Mouse (Mus musculus) fibroblast of lung, adult 2 months (primary cell): ENCODE results near the gene Pi4ka.

Experiments used
- DNase-seq: peaks from one replicate; pipeline ENCODE4 v3.0.0-alpha.2; 2011; ENCODE audit warnings: low read depth

Gene Pi4ka

GRCm38 (mm10) chr16:17334574-17334973 lies 71.5 kb downstream of the Pi4ka start:
- no peak for DNase-seq

DNA sequence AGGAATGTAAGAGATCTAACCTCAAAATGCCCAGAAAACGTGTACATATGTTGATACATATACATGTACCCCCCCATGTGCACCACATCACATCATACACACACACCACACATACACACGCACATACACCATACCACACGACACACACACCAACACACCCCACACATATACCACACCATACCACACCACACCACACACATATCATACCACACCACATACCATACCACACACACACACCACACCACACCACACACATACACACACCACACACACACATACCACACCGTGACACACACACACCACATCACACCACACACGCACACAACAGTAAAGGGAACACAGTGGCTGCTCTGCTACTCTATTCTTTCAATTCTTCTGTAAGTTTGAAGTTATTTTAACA lies 74.3 kb downstream of the Pi4ka start:
- DNase-seq, result no peak

- DNase-seq, result no peak
Observed at GRCm38 (mm10) chr16:17331116-17331515, 75.0 kb downstream of the Pi4ka start, which contains the start of gene Serpind1. Gene Serpind1 (plus strand): TSS chr16:17331371.

- peak; percentile 43 for DNase-seq
Observed at GRCm38 (mm10) chr16:17329848-17330570, 76.1 kb downstream of the Pi4ka start.

GRCm38 (mm10) chr16:17326064-17326463 lies 80.0 kb downstream of the Pi4ka start:
- no peak for DNase-seq

GRCm38 (mm10) chr16:17324745-17325144 lies 81.4 kb downstream of the Pi4ka start:
- no peak for DNase-seq

DNA sequence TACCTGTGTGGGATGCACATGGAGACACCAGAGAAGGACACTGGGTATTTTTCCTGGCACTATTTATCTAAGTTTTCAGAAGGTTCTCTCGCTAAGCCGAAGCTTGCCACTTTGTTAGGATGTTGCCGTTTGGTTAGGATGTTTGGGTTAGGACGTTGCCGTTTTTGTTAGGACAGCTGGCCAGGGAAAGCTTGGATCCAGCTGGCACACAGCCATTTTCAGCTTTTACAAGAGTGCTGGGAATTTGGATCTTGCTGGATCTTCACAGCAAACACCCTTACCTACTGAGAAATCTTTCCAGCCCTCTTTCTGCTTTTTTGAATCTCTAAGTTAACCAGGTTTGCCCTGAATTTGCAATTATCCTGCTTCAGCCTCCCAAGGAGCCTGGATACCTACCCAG lies 84.6 kb downstream of the Pi4ka start:
- no peak for DNase-seq

GRCm38 (mm10) chr16:17316554-17316953 lies 89.6 kb downstream of the Pi4ka start:
- peak; percentile 27 for DNase-seq

- DNase-seq, result no peak
Observed at GRCm38 (mm10) chr16:17312531-17312930, 93.6 kb downstream of the Pi4ka start.

GRCm38 (mm10) chr16:17309036-17309435 lies 97.1 kb downstream of the Pi4ka start:
- DNase-seq, result no peak

DNA sequence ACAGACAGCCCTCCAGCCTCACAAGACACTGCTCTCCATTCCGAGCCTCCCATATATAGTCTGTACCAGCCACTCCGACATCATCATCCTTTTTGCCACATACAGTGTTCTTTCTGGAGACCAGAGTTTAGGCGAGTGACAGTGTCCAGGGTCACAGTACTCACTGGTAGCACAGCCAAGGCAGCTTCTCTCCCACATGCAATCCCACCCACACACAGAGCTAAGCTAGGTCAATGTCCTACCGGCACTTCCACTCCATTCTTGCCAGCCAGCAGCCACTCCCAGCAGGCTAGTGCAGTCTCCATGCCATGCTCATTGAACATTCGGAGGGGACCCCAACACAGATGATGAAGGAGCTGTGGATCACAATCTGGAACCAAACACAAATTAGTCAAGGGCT lies 98.7 kb downstream of the Pi4ka start:
- no peak for DNase-seq

DNA sequence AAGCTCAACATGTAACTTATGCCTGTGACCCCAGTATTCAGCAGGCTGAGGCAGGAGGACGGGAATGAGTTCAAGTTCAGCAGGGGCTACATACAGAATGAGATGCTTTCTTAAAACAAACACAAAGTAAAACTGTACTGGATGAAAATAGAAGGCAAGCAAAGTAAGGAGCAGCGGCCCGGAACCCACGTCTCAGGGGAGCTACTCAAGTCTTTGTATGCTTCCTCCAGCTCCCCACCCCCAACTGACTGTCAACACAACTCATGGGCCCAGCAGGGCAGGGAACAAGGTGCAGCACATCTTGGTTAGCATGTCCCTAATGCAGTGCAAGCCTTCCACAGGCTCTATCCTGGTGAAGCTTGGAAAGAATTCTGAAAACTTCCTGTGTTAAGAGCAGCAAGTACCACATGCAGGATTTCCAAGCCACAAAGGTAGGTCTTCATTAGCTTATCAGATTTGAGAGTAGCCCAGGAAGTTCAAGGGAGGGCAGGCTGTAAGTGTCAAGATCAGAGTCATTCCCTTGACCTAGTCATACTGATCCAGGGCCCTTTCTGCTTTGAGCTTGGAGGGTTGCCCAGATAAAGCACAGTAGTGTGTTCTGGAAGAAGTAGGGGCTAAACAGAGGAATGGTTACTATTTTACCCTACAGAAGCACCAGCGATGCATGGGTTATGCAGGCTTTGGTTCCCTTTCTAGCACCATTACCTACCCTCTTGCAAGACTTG lies 102.4 kb downstream of the Pi4ka start:
- no peak for DNase-seq

- DNase-seq, result no peak
Observed at GRCm38 (mm10) chr16:17300818-17301217, 105.3 kb downstream of the Pi4ka start.

- no peak for DNase-seq
Observed at GRCm38 (mm10) chr16:17292751-17293150, 113.4 kb downstream of the Pi4ka start.

DNA sequence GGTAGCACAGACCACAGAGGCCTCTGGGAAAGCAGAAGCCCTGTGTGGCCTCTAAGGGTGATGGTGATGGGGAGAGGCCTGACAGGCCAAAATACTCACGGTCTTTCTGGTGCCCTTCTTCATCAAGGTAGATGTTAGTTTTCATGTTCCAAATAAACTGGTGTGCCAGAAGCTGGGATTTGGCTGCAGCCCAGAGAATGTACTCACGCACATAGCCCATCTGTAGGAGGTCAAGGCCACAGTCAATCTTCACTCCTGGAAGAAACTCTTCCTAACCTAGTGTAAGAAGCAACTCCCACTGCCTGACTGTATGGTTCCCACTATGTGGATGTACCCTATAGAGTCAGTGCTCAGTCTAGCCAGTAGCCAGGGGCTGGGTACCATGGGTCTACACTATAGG lies 115.1 kb downstream of the Pi4ka start:
- DNase-seq, result no peak

GRCm38 (mm10) chr16:17287103-17287502 lies 119.0 kb downstream of the Pi4ka start:
- DNase-seq, result no peak

- no peak for DNase-seq
Observed at GRCm38 (mm10) chr16:17283151-17283550, 123.0 kb downstream of the Pi4ka start.

DNA sequence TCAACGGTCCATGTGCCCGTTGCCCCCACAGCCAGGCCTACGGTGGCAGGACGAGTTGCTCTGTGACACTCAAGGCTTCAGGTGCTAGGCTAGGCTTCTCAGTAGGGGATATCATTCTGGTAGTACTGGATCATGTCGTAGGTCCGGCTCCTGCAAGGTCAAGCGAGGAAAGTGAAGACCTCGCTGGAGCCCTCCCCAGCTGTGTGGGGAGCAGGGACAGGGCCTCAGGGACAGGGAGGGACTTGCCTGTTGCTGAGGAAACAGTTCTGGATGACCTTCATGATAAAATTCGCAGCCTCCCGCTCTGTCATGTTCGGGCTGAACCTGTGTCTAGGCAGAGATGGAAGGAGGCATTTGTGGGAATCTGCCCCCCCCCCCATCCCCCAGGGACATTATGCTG lies 125.6 kb downstream of the Pi4ka start:
- no peak for DNase-seq

GRCm38 (mm10) chr16:17277342-17278211 lies 128.5 kb downstream of the Pi4ka start:
- DNase-seq, result no peak

DNA sequence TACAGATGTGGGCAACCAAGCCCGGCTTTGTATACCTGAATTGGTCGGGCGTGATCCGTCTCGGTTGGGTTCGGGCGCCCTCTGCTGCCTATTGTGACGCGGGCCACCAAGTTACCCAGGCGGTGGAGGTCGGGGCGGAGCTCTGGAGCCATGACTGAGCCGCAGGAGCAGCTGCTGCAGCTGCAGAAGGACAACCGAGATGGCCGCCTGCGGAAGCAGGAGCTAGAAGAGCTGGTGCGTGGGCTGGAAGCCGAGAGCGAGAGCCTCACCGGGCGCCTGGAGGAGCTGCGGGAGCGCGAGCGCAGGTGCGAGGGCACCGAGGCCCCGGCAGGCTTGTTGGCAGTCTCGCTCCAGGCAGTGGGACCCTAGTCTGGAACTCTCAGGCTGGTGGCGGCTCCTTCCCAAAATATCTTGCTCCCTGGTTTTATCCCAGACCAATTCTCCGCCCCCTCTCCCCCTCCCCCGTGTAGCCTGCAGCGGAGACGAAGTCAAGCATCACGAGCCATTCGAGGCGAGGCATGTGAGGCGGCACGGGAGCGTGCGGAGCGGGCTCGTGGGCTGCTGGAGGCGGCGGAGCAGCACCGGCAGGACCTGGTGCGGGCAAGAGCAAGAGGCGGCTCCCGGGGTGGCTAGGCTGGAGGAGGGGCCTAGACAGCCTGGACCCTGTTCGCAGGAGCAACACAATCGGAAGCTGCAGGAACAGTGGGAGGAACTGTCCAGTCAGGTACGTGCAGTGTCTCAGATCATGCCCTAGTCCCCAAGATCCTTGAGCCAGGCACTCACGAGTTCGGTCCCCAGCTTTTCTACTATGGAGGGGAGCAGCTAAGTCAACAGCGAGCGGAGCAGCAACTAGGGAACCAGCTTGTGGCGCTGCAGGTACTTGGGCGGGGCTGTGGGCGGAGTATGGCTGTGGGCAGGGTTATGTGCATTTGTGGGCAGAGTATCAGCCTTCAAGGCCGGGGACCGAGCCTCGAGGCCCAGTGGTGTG lies 129.7 kb downstream of the Pi4ka start:
- peak; percentile 53 for DNase-seq

- DNase-seq, result no peak
Observed at GRCm38 (mm10) chr16:17275721-17276120, 130.4 kb downstream of the Pi4ka start, which contains the start of gene Tmem191c. Gene Tmem191c (plus strand): TSS chr16:17276077.
